Mouse (Mus musculus) bone marrow macrophage, adult 2 months (primary cell): Measurements from ENCODE around the gene Fbxl3.

Source experiments
- CTCF ChIP-seq: IDR thresholded peaks from 2 replicates; pipeline ENCODE4 v1.5.1; 2012; ENCODE audit warnings: low read depth, mild to moderate bottlenecking, low read length, moderate library complexity
- POLR2A ChIP-seq: IDR thresholded peaks from 2 replicates; pipeline ENCODE4 v1.6.1; 2012; ENCODE audit warnings: mild to moderate bottlenecking, low read depth, low read length, borderline replicate concordance

- TF ChIP-seq POLR2A (no peak), CTCF (no peak)
Observed at GRCm38 (mm10) chr14:103087846-103088245, 11.5 kb downstream of the Fbxl3 start.
